Mouse (Mus musculus) left cerebral cortex, postnatal 14 days (tissue): ENCODE measurements at regions not wholly inside any gene's neighbourhood (a gene's known extent, or its start where the extent isn't known, plus 50 kb on each side); places are given as distances from the start of the nearest gene placed in this dataset.
A peak's percentile ranks its signal among the peaks of the same experiment; 100 is the strongest.

ENCODE experiments used
- DNase-seq, 2 experiments: peaks; one replicate each; pipeline ENCODE4 v3.0.0; 2021 to 2022; ENCODE audit warnings: low spot score in 2 of 2, mixed read lengths in 1 of 2
- intact Hi-C: fragments of 180-260 bp; cut with DNase I; formaldehyde crosslinking; loops from one replicate; pipeline ENCODE4 v1.15.1; 2025

- intact Hi-C loops: no loop called here
- DNase-seq: no peak
These were observed 354.2 kb upstream of the Col3a1 start for GRCm38 (mm10) chr1:44957125-44957524.

DNA sequence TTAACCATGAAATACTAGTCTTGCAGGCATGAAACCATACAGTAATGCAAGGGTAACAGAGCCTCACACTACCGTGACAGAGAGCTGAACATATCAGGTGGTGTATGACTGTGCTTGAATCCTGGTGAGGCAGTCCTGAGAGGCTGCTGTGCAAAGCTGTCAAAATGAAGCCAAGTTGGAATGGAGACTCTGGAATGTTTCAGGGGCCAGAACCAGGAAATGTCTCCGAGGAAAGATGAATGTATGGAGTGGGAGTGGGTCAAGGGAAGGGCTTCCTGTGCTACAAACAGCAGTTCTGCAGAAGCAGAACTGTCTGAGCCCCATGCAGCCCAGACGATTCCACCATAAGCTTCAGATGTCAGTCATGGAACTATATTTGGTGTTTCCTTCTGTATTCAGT lies 324.2 kb upstream of the Col3a1 start:
- intact Hi-C loops: no loop called here
- no peak for DNase-seq

DNA sequence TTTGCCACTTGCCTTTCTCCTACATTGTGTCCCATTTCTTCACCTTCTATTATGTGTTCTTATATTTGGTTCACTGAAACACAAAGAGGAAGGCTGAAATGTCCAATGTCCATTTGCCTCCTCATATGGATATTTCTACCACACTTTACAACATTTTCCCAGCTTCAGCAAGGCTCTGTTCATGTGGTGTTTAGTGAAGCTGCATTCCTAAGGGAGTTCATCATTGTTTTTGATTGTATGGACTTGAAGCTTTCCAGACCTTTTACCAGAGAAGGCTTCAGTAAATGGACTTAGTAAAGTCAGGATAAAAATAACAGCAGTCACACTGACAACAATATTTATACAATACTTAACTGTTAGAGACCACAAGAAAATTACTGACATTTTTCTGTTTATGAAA lies 290.8 kb upstream of the Col3a1 start:
- intact Hi-C loops: no loop called here
- DNase-seq: no peak

GRCm38 (mm10) chr1:45021234-45021633 lies 290.1 kb upstream of the Col3a1 start:
- intact Hi-C loops: no loop called here
- DNase-seq: no peak

GRCm38 (mm10) chr1:45022146-45022841 lies 289.0 kb upstream of the Col3a1 start:
- DNase-seq: peak in 1 of 2 experiments; percentile 13
- intact Hi-C loops: no loop called here

- intact Hi-C loops: no loop called here
- no peak for DNase-seq
These were observed 288.0 kb upstream of the Col3a1 start for GRCm38 (mm10) chr1:45023336-45023735.

DNA sequence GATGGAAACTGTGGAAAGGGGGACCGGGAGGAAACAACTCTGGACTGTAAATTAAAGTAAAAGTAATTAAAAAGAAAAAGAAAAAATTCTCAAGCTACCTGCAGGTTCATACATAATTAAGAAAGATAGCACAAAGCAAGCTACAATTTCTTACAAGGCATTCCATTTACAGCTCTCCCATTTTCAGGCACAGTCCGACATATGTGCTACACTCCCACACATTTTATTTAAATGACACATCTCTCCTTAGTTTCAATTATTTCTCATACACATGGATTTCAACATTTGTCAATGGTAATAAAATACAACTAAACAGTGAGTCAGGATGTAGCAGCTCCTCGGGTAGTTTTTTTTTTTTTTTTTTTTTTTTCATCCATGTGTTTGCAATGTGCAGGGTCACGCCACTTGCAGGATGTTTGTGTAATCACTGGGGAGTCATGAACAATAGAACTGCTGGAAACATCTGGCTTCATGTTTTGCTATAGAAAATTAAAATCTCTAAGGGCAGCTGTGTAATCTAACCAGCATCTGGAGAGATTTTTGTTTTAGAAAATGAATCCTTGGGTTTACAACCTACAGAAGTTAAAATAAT lies 279.8 kb upstream of the Col3a1 start:
- DNase-seq: peak; percentile 3 to 4
- intact Hi-C loops: no loop called here

DNA sequence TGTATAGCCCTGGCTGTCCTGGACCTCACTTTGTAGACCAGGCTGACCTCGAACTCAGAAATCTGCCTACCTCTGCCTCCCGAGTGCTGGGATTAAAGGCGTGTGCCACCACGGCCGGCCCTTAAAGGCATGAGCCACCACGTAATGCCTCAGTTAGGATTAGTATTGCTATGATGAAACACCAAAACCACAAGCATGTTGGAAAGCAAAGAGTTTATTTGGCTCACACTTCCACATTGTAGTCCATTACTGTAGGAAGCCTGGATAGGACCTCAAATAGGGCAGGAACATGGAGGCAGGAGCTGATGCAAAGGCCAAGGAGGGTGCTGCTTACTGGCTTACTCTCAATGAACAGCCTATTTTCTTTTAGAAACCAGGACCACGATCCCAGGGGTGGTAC lies 278.0 kb upstream of the Col3a1 start:
- no peak for DNase-seq
- intact Hi-C loops: no loop called here

- intact Hi-C loops: no loop called here
- DNase-seq: no peak
These were observed 270.0 kb upstream of the Col3a1 start for GRCm38 (mm10) chr1:45041328-45041727.

DNA sequence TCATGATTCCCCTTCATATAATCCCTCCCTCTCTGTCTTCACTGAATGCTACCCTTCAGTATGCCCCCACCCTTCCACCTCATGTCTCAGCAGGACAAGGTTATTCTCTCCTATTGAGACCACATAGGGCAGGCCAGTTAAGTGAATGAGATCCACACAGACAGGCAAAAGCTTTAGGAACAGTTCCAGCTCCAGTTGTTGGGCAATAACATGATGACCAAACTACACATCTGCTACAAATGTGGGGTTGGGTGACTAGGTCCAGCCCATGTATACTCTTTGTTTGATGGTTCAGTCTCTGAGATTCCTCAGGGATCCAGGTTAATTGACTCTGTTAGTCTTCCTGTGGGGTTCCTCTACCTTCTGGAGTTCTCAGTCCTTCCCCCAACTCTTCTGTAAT lies 269.5 kb upstream of the Col3a1 start:
- intact Hi-C loops: no loop called here
- no peak for DNase-seq

DNA sequence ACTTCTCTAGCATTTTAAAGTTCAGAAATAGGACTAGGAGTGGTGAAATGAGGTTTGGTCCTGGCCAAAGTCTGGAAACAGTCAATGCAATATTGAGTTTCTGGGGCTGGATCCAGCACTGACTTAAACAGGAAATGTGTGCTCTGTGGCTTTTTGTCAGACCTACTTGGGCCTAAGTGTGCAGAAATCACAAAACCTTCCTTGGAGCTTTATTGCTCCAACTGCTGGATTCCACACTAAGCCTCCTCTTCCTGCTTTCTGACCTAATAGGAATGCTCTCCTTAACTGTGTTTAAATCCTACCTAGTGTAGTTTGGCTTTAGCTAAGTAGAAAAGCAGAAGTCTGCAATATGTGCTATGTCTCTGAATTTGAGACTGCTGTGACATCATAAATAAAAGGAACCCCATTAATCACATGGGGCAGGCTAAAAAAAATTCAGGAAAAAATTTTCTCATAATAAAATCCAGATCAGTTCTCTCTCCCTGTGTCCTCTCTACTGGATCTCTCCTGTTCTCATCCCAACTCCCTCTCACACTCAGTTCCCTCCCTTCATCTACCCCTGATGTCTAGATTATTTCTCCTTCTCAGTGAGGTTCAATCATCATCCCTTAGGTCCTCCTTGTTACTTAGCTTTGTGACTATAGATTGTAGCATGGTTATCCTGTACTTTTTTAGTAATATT lies 268.0 kb upstream of the Col3a1 start:
- intact Hi-C loops: no loop called here

GRCm38 (mm10) chr1:45090841-45091535 lies 220.3 kb upstream of the Col3a1 start:
- DNase-seq: no peak
- intact Hi-C loops: no loop called here

More for the DNA sequence above, 268.0 kb upstream of the Col3a1 start:
- no peak for DNase-seq

DNA sequence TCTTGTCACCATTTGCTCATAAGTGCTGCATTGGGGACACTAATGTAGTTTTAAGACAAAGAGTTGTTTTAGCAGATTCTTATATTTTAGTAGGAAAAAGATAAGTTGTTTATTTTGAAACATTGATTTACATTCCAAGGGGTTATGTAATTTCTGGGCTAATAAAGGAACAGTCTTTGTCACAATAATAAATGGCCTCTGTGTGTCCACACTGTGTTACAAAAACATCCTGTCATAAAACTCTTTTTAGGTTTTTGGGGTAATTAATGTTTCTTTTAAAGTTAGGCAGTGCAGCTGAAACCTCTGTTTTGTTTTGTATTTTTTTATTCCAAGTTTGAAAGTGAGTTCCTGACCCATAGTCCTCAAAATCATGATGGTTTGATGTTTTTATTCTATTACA lies 210.4 kb upstream of the Col3a1 start:
- intact Hi-C loops: no loop called here

GRCm38 (mm10) chr1:45116409-45117144 lies 194.8 kb upstream of the Col3a1 start:
- intact Hi-C loops: no loop called here

More for the DNA sequence above, 210.4 kb upstream of the Col3a1 start:
- no peak for DNase-seq

GRCm38 (mm10) chr1:45135152-45135714 lies 176.1 kb upstream of the Col3a1 start:
- intact Hi-C loops: no loop called here
- DNase-seq: no peak

More at GRCm38 (mm10) chr1:45116409-45117144, 194.8 kb upstream of the Col3a1 start:
- no peak for DNase-seq

- intact Hi-C loops: no loop called here
- DNase-seq: no peak
These were observed 164.3 kb upstream of the Col3a1 start for GRCm38 (mm10) chr1:45147019-45147418.

- no peak for DNase-seq
- intact Hi-C loops: no loop called here
These were observed 129.7 kb upstream of the Col3a1 start for GRCm38 (mm10) chr1:45181632-45182031.

GRCm38 (mm10) chr1:45185341-45185740 lies 126.0 kb upstream of the Col3a1 start:
- intact Hi-C loops: no loop called here
- DNase-seq: no peak

DNA sequence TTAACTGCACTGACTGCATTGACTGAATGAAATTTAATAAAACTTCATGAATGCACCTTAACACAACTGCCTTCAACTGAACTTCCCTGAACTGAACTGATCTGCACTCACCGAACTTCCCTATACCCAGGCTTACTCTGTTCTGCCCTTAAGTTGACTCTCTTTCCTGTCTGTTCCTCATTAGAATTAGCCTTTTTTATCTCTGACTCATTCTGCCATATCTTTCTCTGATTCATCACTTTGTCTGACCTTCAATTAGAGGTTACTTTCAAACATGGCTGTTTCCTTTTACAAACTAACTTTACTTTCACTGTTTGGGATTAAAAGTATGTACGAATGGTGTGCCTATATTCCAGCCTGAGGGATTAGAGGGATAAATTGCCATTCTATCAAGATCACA lies 103.4 kb upstream of the Col3a1 start:
- intact Hi-C loops: no loop called here
- no peak for DNase-seq
